Mouse (Mus musculus): ENCODE results near the gene Rassf2.

Gene Rassf2

GRCm38 (mm10) chr2:132006561-132007474 is 23.2 kb downstream of the Rassf2 start:
- no peak for DNase-seq (ENCODE audit: low read depth, low spot score)

- no peak for DNase-seq (ENCODE audit: low read depth, low spot score)
Measured at GRCm38 (mm10) chr2:132005445-132005844, 24.6 kb downstream of the Rassf2 start.

- no peak for DNase-seq (ENCODE audit: low read depth, low spot score)
Measured at GRCm38 (mm10) chr2:132004495-132005136, 25.4 kb downstream of the Rassf2 start.

- no peak for DNase-seq (ENCODE audit: low read depth, low spot score)
Measured at GRCm38 (mm10) chr2:132003916-132004315, 26.1 kb downstream of the Rassf2 start.

DNA sequence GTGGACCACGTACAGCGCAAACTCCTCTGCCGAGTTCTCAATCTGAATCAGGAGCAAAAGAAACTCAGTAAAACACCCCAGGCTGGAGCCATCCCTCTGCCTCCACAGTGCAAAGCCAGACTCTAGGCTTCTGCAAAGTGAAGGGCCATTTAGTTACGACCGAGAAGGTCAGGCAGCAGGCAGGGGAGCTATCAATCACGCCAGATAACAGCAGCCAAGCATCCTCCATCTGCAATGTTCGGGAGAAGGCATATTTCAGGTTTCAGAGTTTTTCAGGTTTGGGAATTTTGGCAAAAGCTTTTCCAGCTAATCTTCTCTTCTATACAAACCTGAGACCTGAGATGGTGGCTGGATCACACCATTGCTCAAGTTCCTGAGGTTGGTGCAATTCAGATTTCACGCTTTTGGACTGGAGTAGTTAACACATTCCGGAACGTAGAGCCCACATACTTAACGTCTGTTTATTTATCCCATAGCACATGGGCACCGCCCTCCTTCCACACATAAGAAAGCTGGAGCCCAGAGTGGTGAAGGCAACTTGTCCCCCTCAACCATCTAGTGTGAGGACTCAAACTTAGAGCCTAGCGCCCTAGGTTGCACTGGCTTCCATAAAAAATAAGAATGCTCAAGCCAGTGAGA is 28.2 kb downstream of the Rassf2 start:
- DNase-seq (ENCODE audit: low read depth, low spot score), result no peak

GRCm38 (mm10) chr2:131997356-131997755 is 32.7 kb downstream of the Rassf2 start:
- no peak for DNase-seq (ENCODE audit: low read depth, low spot score)

DNA sequence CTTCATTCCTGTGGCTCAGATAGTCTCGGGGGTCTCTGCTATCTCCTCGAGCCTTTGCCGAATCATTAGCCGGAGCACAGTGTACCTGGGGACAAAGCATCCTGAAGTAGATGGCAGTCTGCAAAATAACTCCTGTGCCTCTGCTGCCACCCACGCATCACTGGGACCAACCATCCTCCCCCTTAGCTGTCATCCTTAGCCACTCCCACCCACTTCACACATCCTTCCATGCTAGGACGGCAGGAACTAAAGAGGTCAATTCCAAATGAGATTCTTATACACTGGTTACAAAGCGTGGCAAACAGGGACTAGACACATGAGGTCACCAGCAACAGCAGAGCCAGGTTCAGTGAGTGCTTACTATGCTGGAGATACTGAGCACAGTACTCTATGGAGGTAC is 33.7 kb downstream of the Rassf2 start:
- DNase-seq (ENCODE audit: low read depth, low spot score), result no peak

DNA sequence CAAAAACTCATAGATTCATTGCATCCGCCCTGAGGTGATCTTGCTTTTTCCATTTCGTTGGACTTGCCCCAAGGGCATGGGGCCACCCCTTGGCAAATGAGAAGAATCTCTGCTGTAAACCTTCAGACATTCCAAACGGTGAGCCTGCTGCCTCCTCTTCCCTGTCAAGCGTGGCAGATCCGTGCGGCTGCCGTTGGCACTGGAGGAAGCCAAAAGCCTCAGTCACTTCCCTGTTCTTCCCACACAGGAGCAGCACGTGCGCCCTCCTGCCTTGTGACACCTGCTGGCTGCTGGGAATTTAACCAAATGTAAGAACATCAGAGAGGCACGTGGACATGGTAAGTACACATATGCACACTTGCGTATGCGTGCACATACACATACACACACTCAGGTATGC is 34.3 kb downstream of the Rassf2 start:
- DNase-seq (ENCODE audit: low read depth, low spot score), result no peak

GRCm38 (mm10) chr2:131994971-131995370 is 35.1 kb downstream of the Rassf2 start:
- no peak for DNase-seq (ENCODE audit: low read depth, low spot score)

DNA sequence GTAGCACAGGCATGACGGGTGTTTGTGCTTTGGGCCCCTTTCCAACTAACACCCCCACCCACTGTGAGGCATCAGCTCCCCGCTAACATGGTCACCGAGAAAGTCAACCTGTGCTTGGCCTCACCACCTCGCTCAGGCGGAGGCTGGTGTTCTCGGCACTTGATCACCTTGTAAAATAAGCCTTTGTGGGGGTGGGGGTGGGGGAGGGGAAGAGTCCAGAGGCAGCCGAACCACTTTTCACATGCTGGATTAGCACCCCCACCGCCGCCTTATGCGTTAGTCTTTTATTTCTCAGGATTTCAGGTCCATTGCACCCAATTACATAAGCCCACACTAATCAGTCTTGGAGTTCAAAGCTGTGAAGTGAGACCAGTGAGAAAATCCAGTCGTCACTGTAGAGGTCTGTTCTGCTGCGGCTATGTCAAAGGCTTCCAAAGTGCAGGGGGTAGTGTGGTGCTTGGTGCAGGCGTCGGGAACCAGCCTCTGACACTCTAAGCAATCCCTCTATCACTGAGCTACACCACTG is 36.4 kb downstream of the Rassf2 start:
- no peak for DNase-seq (ENCODE audit: low read depth, low spot score)

- no peak for DNase-seq (ENCODE audit: low read depth, low spot score)
Measured at GRCm38 (mm10) chr2:131993151-131993550, 36.9 kb downstream of the Rassf2 start.

DNA sequence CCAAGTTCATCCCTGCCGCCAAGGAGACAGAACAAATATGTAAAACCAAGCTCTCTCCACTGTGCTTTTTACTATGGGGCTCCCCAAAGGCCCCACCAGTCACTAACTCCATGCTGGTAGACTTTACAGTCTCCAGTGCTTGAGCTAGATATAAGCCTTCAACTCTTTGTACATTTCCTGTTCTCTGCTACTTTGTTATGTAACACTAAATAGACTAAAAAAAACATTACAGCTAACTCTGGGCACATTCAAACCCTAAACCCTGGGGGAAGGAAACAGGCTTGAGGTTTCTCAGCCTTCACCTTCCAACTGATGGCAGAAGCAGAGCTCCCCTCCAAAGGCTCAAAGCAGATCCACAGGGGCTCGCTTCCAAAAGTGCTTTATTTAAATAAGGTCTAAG is 37.6 kb downstream of the Rassf2 start:
- DNase-seq (ENCODE audit: low read depth, low spot score), result no peak

- DNase-seq (ENCODE audit: low read depth, low spot score), result no peak
Measured at GRCm38 (mm10) chr2:131988550-131988949, 41.5 kb downstream of the Rassf2 start.

GRCm38 (mm10) chr2:131987950-131988349 is 42.1 kb downstream of the Rassf2 start:
- DNase-seq (ENCODE audit: low read depth, low spot score), result peak; percentile 39

- peak; percentile 83 for DNase-seq (ENCODE audit: low read depth, low spot score)
Measured at GRCm38 (mm10) chr2:131982546-131983196, 47.4 kb downstream of the Rassf2 start.

GRCm38 (mm10) chr2:131980866-131981265 is 49.2 kb downstream of the Rassf2 start:
- DNase-seq (ENCODE audit: low read depth, low spot score), result no peak

GRCm38 (mm10) chr2:131976663-131977062 is 53.4 kb downstream of the Rassf2 start:
- peak; percentile 63 for DNase-seq (ENCODE audit: low read depth, low spot score)

GRCm38 (mm10) chr2:131971098-131971497 is 59.0 kb downstream of the Rassf2 start:
- no peak for DNase-seq (ENCODE audit: low read depth, low spot score)

GRCm38 (mm10) chr2:131970597-131970996 is 59.5 kb downstream of the Rassf2 start:
- no peak for DNase-seq (ENCODE audit: low read depth, low spot score)

- no peak for DNase-seq (ENCODE audit: low read depth, low spot score)
Measured at GRCm38 (mm10) chr2:131961671-131962070, 68.4 kb downstream of the Rassf2 start.

- no peak for DNase-seq (ENCODE audit: low read depth, low spot score)
Measured at GRCm38 (mm10) chr2:131957731-131958222, 72.3 kb downstream of the Rassf2 start.

Measured in A20 (cell line).